Mouse (Mus musculus) lung, postnatal 14 days (tissue): ENCODE data around the gene Ccdc184.
A peak's percentile ranks its signal among the peaks of the same experiment; 100 is the strongest.

Source experiments
- DNase-seq: peaks from one replicate; pipeline ENCODE4 v3.0.0; 2021

Gene Ccdc184

DNA sequence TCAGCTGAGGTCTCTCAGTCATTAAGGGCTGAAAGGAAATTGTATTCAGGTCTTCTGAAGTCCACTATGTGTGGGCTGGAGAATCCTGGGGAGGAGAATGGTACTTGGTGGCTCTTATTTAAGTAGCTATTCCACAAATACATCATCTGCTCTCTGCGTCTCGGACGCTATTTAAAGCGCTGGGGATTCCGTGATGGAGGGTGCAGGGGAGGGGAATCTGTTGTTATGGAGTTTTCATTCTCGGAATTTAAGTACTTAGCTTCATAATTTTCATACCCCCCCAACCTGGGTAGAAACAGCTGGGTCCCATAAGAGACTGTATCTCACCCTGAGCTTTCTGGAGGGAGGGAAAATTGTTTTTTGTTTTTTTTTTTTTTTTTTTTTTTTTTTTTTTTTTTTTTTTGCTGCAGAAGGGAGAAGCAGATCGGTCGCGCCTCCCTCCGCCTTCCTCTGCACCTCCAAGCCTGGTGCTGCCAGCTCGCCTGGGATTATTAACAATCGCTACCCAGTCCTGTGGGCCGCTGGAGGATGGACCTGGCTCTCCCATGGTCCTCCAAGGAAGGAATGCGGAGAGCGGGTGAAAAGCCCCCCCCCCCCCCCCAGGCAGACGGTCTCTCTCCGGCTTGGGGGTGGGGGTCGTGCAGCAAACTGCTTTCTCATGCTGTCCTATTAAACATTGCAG lies at the start of gene Ccdc184:
Gene Ccdc184, plus strand, starts transcription at position 196 of the 682 bp plus-strand sequence.
- no peak for DNase-seq

DNA sequence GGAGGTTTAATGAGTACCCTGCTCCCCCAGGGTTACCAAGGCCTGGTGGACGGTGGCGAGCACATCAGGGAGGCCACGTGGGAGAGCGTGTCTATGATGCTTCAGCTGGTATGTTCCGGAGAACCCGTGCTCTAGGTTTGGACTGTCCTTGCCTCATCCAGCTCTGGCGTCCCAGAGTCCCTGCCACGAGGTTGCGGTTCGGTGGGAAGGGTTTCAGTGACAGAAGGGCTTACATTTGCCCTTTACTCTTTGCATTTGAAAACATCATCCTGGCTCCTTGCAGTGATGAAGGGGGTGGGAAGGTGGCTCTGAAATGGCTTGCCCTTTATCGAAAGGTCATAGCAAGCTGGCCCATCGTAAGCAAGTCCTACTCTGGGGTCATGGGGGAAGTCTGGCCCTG lies 47.6 kb upstream of the Ccdc184 start:
- DNase-seq: no peak

DNA sequence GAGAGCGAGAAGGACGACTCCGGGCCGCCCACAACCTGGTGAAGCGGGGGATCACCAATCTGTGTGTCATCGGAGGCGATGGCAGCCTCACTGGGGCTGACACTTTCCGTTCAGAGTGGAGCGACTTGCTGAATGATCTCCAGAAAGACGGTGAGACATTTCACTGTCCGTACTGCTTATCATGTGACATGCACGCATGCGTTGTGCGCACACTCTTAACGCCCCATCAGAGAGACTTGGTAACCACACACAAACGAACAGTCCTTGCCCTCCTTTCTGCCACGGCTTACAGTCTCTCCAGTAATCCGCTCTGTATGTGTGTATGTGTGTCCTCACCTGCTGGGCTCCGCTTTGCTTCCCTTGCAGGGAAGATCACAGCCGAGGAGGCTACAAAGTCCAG lies 46.1 kb upstream of the Ccdc184 start:
- no peak for DNase-seq

DNA sequence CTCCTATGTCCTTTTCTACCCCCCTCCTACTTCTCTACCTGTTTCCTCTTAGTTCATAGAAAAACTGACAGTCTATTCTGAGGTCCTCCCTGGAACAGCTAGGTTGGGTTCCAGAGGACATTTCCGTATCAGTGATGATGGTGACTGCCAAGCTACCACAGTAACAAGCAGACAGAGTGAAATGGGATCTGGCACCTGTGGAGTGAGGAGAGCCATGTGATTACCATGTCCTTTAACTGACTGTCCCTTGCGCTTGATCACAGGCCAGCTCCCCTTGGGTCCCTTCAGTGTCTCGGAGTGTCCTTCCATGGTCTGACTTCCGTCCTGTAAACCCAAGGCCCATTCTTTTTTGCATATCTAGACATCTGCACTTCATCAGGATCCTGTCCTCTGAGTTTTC lies 36.0 kb upstream of the Ccdc184 start:
- no peak for DNase-seq

DNA sequence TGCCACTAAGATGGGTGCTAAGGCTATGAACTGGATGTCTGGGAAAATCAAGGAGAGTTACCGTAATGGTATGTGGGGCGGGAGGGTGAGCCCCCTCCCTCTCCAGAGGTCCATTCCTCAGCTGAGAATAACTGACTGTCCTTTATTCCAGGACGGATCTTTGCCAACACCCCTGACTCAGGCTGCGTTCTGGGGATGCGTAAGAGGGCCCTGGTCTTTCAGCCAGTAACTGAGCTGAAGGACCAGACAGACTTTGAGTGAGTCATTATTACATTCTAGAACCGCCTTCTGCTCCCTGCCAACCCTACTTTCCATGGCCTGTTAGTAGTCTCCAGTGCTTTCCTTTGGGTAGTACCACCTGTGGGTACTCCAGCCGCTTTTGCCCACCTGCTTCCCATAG lies 35.5 kb upstream of the Ccdc184 start:
- no peak for DNase-seq

DNA sequence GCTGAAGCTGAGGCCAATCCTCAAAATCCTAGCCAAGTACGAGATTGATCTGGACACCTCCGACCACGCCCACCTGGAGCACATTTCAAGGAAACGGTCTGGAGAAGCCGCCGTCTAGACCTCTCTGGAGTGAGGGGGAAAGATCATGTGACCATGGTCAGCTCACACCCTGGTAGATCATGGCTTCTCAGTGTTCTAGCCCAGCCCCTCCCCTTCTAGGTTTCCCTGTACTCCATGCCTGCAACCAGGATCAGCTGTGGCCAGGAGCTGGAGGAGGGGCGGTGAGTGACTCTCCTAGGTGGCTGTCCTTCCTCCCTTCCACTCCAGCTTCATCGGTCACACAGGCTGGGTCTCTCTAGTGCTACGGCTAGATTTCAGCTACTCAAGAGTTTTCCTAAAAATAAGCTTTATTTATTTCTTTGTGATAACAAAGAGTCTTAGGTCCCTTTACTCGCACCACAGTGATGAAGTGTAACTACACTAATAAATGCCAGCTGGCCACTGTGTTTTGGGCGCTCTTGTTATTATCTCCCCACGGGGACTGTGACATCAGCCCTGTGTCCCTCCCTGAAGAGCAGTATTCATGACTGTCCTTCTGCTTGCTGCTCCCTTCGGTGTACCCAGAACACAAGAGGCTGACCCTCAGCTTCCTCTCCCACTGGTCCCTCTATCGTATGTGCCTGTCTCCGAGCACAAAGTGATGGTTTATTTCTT lies 34.9 kb upstream of the Ccdc184 start:
- peak; percentile 21 for DNase-seq

DNA sequence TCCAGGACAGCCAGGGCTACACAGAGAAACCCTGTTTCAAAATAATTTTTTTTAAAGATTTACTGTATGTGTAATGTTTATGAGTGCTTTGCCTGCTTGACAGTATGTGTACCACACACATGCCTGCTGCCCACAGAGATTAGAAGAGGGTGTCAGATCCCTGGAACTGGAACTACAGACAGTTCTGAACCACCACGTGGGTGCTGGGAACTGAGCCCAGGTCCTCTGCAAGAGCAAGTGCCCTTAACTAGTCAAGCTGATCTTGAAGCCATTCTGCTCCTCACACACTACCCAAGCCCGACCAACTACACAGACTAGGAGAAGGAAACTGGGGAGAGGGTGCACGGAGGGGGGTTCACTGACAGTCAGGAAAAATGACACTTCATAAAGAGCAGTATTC lies 33.5 kb upstream of the Ccdc184 start:
- DNase-seq: no peak

DNA sequence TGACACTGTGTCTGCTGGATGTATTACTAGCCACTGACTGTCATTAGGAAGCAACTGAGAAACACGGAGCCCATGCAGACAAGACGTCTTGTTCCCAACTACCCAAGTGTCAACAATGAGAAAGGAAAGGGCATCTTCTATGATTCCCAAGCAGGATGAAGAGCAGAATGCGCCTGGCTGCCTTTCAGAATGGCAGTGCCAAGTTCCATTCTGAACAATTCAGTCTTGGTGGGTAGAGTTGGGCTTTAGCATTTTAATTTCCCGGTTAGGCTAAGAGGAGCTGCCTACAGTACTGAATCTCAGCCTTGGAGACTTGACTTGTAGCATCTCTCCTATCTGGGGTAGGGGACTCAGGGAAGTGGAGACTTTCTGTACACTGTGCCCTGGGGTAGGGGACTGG lies 32.9 kb upstream of the Ccdc184 start:
- DNase-seq: no peak

DNA sequence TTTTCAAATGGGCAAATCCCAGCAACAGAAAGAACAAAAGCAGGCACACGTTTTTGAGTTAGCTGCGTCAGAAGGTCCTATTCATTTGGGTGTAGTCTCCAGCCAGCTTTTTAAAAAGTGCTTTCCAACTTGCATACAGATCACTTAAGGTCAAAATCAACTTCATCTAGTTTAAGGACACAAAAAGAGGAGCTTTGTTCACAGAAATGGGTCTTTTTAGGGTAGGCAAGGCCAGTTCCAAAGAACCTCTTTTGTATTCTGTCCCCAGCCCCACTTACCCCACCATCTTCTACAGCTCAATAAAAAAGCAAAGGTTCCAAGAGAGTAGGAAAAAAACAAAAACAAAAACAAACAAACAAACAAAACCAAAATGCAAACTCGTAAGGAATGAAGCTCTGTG lies 32.3 kb upstream of the Ccdc184 start:
- no peak for DNase-seq

DNA sequence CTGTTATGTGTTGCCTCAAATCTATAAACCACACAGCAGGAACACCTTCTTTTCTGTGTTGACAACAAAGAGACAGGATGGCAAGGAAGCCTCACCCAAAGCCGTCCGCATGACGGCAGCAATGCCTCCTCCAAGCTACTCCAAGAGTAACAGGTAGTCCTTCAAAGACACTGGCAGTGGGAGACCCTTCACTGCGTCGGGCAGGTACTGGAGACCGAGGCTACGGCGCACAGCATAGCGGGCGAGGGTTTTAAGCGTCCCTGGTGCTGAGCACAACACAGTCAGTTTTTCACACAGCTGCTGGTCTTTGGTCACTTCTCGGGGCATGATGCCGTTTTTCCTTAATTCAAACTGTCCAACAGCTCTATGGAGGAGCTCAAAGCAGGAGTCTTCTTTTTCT lies 31.3 kb upstream of the Ccdc184 start:
- no peak for DNase-seq

DNA sequence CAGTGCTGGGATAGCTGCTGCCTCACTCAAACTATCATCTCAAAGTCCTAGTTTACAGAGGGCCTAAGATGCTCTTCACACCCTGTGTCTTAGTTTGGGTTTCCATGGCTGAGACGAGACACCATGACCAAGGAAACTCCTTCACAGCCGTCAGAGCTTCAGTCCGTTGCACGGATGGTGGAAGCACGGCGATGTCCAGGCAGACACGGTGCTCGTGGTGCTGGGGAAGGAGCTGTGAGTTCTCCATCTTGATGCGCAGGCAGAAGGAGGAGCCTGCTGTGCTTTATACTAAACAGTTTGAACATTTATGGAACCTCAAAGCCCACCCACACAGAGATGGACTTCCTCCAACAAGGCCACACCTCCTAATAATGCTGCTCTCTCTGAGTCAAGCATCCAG lies 30.1 kb upstream of the Ccdc184 start:
- no peak for DNase-seq

DNA sequence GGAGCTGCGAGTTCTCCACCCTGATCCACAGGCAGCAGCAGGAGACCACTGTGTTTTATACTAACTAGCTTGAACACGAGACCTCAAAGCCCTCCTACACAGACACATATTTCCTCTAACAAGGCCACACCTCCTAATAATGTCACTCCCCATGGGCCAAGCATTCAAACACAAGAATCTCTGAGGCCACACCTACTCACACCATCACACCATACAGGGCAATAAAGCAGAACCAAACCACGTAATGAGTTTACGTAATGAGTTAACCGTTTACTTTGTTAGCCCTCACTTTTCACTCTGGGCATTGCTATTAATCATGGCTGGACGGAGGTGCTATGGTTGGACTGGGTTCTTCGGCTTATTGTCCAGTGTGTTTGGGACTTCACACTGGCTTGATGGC lies 27.2 kb upstream of the Ccdc184 start:
- no peak for DNase-seq

DNA sequence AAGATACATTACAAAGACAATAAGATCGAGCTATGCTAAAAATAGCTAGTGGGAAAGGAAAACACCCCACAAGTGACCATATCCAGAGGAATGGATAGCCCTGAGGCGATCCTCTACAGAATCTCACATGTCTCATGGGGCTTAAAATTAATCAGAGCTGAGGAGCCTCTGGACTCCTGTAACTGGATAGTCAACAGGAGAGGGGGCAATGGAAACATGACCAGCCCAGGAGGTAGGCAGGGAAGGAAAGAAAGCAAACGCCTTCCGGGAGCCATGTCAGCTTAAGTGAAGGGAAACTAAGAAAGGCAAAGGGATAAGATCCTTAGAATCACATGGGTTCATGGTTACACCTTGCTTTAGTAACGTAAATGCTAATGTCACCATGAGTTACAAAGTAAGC lies 26.1 kb upstream of the Ccdc184 start:
- DNase-seq: no peak

DNA sequence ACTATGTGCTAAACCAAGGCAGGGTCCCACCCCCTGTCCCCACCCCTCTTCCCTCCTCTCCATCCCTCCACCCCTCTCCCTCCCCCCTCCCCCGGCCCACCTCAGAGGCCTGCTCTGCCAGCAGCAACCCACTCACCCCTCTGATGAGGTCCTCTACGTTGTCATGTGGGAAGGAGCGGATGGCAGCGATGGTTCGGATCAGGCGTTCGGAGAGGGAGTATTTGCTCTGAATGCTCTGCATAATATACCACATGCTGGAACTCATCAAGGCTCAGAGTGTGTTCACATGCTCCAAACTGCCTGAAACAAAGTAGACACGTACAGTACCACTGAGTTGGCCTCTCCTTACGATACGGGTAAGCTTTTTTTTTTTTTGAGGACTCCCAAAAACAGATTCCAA lies 24.4 kb upstream of the Ccdc184 start:
- DNase-seq: no peak

DNA sequence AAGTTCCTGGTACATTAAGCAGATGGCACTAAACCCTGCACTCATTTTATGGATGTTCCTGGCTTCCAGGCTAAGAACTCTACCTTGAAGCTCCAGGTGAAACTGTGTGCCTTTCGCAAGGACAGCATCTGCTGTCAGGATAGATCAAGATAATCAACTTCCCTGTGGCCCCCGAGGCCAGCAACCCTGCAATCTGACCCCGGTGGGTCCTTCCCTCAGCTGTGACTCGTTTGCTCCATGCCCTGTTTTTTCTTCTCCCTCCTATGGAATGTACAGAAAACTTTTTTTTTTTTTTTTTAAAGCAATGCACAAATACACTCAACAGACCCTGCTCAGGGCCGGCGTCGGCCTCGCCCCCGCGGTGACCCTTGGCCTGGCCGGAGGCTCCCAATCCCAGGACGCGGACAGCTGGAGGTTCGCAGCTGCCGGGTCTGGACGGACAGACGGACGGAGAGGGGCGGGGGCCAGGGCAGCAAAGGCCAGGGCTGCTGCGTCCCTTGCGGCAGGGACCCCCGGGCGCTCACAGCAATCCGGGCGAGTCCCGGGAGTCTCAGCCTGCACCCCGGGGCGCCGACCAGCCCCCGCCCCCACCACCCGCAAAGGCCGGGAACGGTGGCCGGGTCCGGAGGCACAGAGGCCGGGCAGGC lies 22.0 kb upstream of the Ccdc184 start:
- DNase-seq: peak; percentile 19

DNA sequence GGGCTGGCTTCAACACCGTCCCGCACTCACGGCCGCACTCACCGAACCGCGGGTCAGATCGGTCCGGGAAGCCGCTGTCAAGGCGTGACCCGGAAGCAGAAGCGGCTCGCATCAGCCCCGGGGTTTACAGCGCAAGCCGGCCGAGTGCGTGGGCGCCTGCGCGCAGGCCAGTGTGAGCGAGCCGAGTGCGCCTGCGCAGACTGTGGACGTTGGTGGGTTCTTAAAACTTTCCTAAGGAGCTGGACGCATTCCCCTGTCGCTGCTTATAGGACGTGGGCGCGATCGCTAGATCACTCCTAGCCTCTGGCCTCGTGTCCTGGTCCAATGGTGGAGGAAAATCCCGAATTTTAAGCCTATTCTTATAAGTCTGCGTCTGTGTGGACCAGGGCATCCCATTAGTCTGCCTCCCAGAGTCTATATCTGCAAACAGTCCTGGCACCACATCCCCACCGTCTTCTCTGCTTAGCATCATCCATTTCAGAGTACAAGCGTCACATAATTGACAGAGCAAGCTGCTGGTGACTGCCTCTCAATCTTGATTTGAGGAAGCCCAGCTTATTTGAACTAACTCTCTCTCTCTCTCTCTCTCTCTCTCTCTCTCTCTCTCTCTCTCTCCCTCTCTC lies 21.3 kb upstream of the Ccdc184 start:
- peak; percentile 95 for DNase-seq

DNA sequence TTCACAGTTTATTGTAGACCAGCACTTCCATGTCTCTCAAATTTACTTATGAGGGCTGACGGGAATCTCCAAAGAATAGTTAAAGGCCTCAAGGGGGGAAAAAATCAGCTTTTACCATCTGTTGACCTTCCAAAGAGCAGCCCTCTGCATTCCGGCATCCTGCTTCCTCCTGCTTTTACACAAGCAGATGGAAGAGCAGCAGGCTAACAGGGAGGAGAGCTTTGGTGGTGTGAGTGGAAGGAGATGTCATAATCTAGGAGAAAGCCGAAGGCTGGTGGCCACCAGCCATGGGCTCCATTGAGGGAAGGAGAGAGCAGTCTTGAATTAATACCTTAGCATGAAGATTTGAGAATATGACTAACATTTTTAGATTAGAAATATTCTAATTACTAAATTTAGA lies 18.6 kb upstream of the Ccdc184 start:
- no peak for DNase-seq

DNA sequence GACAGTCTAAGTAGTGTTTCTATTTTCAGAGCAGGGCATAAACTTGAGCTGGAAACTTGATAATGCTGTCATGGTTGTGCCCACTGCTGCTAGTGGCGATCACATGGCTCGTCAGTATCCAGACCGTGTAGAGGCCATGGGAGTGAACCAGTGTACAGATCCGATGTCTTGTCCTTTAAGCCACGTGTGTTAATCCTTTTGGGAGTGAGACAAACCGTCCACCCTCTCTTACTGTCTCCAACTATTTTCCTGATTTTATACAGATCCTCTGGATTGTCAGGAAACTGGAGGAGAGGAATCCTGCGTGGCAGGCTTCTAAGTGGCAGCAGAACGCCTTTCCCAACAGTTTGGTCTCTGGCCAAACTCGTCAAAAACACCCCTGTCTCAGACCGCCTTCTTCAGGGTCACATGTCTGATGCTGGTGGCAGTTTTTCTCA lies 17.8 kb upstream of the Ccdc184 start:
- DNase-seq: no peak

DNA sequence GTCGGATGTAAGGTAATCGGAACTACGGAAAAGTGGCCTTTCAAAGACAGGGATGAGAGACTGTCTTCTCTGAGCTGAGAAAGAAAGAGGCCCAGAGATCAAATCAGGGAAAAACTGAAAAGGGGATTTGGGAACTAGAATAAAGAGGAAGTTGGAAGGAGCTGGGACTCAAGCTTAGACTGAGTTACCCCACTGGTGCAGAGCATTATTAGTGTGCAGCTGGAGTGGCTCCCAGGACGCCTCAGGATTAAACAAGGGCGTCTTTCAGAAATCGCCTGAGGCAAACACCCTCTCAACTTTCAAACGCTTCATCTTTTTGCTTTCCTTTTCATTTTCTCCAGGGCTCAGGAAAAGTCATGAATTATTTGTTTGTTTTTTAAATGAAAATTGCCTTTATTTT lies 14.0 kb upstream of the Ccdc184 start:
- peak; percentile 21 for DNase-seq

DNA sequence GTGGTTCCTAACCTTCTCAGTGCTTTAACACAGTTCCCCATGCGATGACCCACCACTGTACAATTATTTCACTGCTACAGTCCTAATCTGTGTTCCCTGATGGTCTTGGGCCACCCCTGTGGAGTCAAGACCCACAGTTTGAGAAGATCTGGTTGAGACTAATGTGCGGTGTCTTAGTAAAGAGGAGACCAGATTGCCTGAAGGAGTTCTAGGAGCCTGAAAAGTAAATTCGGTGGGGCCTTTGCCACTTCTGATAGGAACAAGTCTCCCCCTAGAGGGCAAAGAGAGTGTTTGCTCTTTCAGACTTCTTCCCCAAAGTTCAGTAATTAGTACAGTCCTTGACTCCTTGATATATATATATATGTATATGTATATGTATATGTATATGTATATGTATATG lies 13.3 kb upstream of the Ccdc184 start:
- no peak for DNase-seq

DNA sequence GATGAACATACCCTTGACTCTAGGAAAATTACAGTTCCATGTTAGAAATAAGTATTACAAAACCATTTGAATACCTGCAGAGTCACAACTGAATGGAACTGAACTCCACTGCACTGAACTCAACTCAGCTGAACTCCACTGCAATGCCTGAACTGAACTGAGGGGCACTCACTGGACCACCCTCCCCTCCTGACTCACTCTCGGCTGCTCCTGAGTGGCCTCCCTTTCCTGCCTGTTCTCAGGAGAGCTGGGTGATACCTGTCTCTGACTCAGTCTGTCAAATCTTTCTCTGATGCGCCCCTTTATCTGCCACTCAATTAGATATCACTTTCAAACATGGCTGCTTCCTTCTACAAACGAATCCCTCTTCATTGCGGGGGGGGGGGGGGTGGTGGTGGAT lies 12.8 kb upstream of the Ccdc184 start:
- no peak for DNase-seq

DNA sequence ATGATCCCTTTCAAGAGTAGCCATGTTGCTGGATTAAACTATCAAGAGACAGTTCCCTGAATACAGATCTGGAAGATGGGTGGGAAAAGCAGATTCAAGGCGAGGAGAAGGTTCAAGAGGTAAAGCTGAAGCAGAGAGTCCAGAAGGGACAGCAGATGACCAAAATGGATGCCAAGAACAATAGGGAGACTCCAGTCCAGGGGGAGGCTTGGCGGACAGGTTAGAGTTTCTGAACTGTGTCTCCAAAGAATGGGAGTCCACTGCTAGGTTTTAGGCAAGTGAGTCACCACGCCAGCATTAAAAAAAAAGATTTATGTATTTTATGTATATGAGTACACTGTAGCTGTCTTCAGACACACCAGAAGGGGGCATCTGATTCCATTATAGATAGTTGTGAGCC lies 12.3 kb upstream of the Ccdc184 start:
- no peak for DNase-seq

DNA sequence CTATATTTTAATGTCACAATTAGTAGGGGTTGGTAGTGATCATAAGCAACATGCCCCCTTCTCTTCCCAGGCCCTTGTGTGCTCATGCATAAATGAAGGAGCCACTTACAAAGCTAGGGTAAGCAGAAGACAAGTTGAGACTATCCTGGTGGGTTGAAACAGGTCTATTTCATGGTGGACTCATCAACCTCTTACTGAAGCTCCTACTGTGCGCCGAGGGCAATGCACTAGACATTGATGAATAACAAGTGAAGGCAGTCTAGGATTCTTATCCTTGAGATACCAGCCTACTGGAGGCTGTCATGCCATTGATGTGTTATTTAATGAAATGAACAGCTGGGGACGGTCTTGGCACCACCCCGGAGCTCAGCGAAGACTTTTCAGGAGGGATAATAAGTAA lies 11.7 kb upstream of the Ccdc184 start:
- no peak for DNase-seq

DNA sequence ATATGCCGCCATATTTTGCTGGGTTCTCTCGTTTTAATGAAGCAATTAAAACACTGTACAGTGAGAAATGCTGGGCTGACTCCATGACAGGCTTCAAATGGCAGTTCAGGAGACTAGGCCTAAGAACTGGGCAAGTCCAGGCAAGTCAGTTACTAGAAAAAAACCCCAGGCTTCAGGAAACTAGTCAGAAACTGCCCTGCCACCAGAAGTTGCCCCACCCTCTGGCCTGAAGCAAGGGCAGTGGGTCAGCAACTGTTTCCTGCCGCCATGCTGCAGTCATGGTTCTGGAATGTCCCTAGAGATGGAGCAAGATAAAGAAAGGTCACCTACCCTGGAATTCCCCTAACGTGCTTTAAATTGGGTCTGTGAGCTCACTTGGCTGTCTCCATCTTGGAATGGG lies 11.0 kb upstream of the Ccdc184 start:
- no peak for DNase-seq
